Mouse (Mus musculus) cerebellum, adult 9-10 months (tissue): ENCODE measurements around the gene Gp1ba.

Experiments
- DNase-seq: peaks from one replicate; pipeline ENCODE4 v3.0.0; 2022

Gp1ba gene

GRCm38 (mm10) chr11:70674014-70674413 lies 35.1 kb downstream of the Gp1ba start:
- DNase-seq, result peak; percentile 38

- no peak for DNase-seq
Measured at GRCm38 (mm10) chr11:70674501-70674900, 35.6 kb downstream of the Gp1ba start.

DNA sequence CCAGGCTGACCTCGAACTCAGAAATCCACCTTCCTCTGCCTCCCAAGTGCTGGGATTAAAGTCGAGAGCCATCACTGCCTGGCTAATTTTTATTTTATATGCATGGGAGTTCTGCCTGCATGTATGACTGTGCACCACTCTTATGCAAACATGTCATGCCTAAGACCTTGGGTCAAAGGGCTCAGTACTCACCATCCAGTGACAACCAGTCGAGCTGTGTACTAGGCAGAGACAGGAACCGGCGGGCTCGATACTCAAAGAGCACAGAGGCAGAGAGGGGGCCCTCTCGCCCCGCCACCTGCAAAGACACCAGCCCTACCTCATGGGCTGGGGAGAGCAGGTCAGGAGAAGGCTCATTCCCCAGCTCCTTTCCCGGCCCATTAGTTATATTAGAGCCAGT lies 39.2 kb downstream of the Gp1ba start:
- DNase-seq, result no peak

DNA sequence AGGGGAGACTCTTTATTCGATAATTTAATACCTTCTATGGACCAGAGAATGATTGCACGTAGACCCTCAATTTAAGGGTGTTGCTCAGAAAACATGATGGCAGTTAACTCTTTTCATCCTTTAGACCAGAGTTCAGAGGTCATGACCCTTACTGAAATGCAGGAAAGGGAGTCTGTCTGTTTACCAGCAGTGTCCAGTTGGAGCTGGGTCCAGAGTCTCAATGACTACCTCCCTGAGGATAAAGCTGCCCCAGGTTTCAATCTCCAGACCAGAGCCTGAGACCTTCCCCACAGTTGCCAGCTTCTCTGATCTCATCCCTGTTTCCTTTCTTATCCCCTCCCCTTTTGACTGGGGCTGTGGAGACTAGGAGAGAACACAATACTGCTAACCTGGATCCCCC lies 39.7 kb downstream of the Gp1ba start:
- no peak for DNase-seq

- no peak for DNase-seq
Measured at GRCm38 (mm10) chr11:70679361-70679760, 40.4 kb downstream of the Gp1ba start.

DNA sequence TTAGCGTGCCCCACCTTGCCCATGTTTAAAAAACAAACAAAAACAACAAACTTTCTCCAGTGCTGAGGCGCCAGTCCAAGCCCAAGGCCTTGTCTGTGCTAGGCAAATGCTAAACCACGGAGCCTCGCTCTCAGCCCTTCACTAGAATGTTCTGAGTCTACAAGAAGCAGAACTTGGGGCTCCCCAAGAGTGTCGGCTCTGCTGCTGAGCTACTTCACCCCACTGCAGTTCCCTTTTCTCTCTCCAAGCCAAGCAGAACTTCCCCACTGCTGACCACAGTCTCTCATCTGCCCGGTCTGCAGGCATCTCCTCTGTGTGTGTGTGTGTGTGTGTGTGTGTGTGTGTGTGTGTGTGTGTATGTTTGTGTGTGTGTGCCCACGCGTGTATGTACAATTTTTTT lies 41.0 kb downstream of the Gp1ba start:
- no peak for DNase-seq

- no peak for DNase-seq
Measured at GRCm38 (mm10) chr11:70681170-70681569, 42.2 kb downstream of the Gp1ba start.

GRCm38 (mm10) chr11:70681897-70682581 lies 43.1 kb downstream of the Gp1ba start:
- DNase-seq, result peak; percentile 66

GRCm38 (mm10) chr11:70683640-70684039 lies 44.7 kb downstream of the Gp1ba start:
- no peak for DNase-seq

- peak; percentile 81 for DNase-seq
Measured at GRCm38 (mm10) chr11:70686901-70687566, 48.1 kb downstream of the Gp1ba start.

GRCm38 (mm10) chr11:70687601-70688199 lies 48.8 kb downstream of the Gp1ba start, which contains the start of gene Camta2:
TSS of gene Camta2 (minus strand) at chr11:70688105.
- peak; percentile 88 for DNase-seq

DNA sequence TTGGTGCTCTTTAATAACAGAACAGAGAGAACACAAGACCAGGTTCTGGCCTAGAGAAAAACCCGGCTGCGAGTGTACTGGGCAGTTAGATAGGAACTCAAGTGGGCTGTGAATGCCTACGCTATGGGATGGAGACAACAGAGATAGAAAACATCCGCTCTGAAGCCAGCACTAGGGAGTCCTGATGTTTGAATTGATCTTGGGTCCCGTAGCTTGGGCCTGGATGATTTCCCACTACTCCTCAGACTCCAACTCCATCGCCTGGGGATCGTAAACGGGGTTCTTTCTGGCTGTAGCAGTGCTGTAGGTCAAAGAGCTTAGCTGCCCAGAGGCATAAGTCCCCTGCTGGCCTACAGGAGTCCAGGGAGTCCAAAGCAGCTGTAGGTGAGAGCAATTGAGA lies 49.5 kb downstream of the Gp1ba start:
- peak; percentile 55 for DNase-seq

- DNase-seq, result peak; percentile 45
Measured at GRCm38 (mm10) chr11:70689578-70689977, 50.7 kb downstream of the Gp1ba start.
